Comparison of ENCODE assay signal across 13 mouse cellular contexts in the genomic region with DNA sequence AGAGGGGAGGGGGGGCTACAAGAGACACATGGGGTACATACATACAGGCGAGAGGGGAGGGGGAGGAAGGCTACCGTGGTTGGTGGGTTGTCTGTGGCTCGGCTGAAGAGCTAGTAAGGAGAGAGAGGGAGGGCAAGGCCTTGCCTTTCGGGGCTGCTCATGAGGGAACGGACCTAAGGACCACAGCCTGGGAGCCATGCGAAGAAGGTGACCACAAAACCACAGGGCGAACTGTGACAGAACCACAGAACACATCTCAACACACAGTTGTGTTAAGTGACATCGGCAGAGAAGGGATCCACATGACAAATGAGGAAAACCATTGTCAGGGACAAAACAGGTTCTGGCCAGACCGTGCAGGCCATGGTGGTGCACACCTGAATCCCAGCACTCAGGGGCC. TPM values are rescaled to one million over a fixed set of nuclear protein-coding genes. Genes with fewer than 3 reads are reported as not detected.
DNase-seq lines count a peak whose midpoint lies in the region; ATAC-seq and TF ChIP-seq lines count a peak whose summit lies in the region.
"Had no signal": no experiment of that assay in that cellular context is flagged by ENCODE, and none has a peak within 500 bp of the region (broad histone marks: within the 10 kb centered on the region; RNA-seq: fewer than 3 reads in every experiment).

No protein-coding gene starts in this region.

- H3K36me3 ChIP-seq in hindbrain, embryonic 10.5 days: no peaks in the 10 kb centered on the region; the same call in 1 of the 2 replicates
- no peaks in the 10 kb centered on the region for H3K36me3 ChIP-seq in hindbrain, embryonic 16.5 days (ENCODE audit: control insufficient read depth, insufficient read depth, low read length)
- no peaks in the 10 kb centered on the region for H3K36me3 ChIP-seq in intestine, postnatal 0 days (ENCODE audit: control insufficient read depth, insufficient read depth)
- H3K36me3 ChIP-seq: neural tube, embryonic 12.5 days had no signal

- no peak overlapping the region for H3K4me2 ChIP-seq in hindbrain, embryonic 16.5 days (ENCODE audit: low read length)
- H3K4me2 ChIP-seq in intestine, postnatal 0 days (replicated peaks; ENCODE audit: low read depth): no peak overlapping the region
- H3K4me2 ChIP-seq: neural tube, embryonic 12.5 days had no signal

- no peaks in the 10 kb centered on the region for H3K9me3 ChIP-seq in hindbrain, embryonic 10.5 days
- H3K9me3 ChIP-seq in hindbrain, embryonic 16.5 days (ENCODE audit: control insufficient read depth, low read length): no peaks in the 10 kb centered on the region
- no peaks in the 10 kb centered on the region for H3K9me3 ChIP-seq in intestine, postnatal 0 days (ENCODE audit: control insufficient read depth)
- H3K9me3 ChIP-seq: neural tube, embryonic 12.5 days had no signal

- no peak for ATAC-seq in hindbrain, embryonic 16.5 days
- ATAC-seq in megakaryocyte, adult 5-6 weeks (ENCODE audit: poor library complexity, severe bottlenecking): peak; percentile 48
- no peak for ATAC-seq in intestine, postnatal 0 days
- ATAC-seq: activated CD4-positive, CD25-positive, alpha-beta regulatory T cell, adult 4 months; hindbrain, postnatal 0 days had no signal

- TF ChIP-seq CTCF in bone marrow macrophage, adult 2 months (IDR thresholded peaks at IDR 0.05; ENCODE audit: low read depth, low read length): no peak
- no peak for TF ChIP-seq CTCF in intestine, postnatal 0 days (IDR thresholded peaks at IDR 0.05; ENCODE audit: low read depth)

- H3K27me3 ChIP-seq in hindbrain, embryonic 10.5 days (ENCODE audit: insufficient read depth, poor library complexity, severe bottlenecking): no peaks in the 10 kb centered on the region
- no peaks in the 10 kb centered on the region for H3K27me3 ChIP-seq in hindbrain, embryonic 16.5 days (replicated peaks; ENCODE audit: control insufficient read depth, insufficient read depth, low read length)
- no peaks in the 10 kb centered on the region for H3K27me3 ChIP-seq in intestine, postnatal 0 days (replicated peaks; ENCODE audit: control insufficient read depth, insufficient read depth, low read length)
- H3K27me3 ChIP-seq: neural tube, embryonic 12.5 days had no signal

- H3K9ac ChIP-seq in hindbrain, embryonic 16.5 days (ENCODE audit: low read depth, low read length): no peak overlapping the region
- no peak overlapping the region for H3K9ac ChIP-seq in intestine, postnatal 0 days (ENCODE audit: low read depth, low read length)
- H3K9ac ChIP-seq: neural tube, embryonic 12.5 days had no signal

- H3K4me3 ChIP-seq in hindbrain, embryonic 10.5 days: no peak overlapping the region
- no peak overlapping the region for H3K4me3 ChIP-seq in hindbrain, embryonic 16.5 days (ENCODE audit: low read length)
- no peak overlapping the region for H3K4me3 ChIP-seq in bone marrow macrophage, adult 2 months (ENCODE audit: insufficient read depth, low read length)
- no peak overlapping the region for H3K4me3 ChIP-seq in intestine, postnatal 0 days (ENCODE audit: low read depth, low read length)
- H3K4me3 ChIP-seq: neural tube, embryonic 12.5 days had no signal

- WGBS in hindbrain, embryonic 10.5 days: 84% methylated on average over 9 of the region's 9 CpGs
- WGBS in hindbrain, embryonic 16.5 days: 89% methylated on average over 9 of the region's 9 CpGs
- WGBS in intestine, postnatal 0 days: 80% methylated on average over 9 of the region's 9 CpGs

- TF ChIP-seq POLR2A in bone marrow macrophage, adult 2 months (IDR thresholded peaks at IDR 0.05; ENCODE audit: borderline replicate concordance, low read depth, low read length): no peak

- H3K27ac ChIP-seq in hindbrain, embryonic 10.5 days: peak overlapping the region; percentile 54; the same call in 1 of the 2 replicates
- no peak overlapping the region for H3K27ac ChIP-seq in hindbrain, embryonic 16.5 days (ENCODE audit: low read depth, low read length)
- peak overlapping the region; percentile 33; the same call in 1 of the 2 replicates for H3K27ac ChIP-seq in bone marrow macrophage, adult 2 months (ENCODE audit: insufficient read depth, low read depth, low read length)
- H3K27ac ChIP-seq in intestine, postnatal 0 days (ENCODE audit: low read depth, low read length): no peak overlapping the region
- H3K27ac ChIP-seq: hindbrain, postnatal 0 days; neural tube, embryonic 12.5 days had no signal

- DNase-seq in hindbrain, embryonic 10.5 days (ENCODE audit: low spot score): no peak
- DNase-seq in 416B (ENCODE audit: low read depth): peak; percentile 93
- DNase-seq in thymus, adult 18-20 months: no peak
- DNase-seq in MN1 (ENCODE audit: low spot score): no peak
- DNase-seq: cerebellum, adult 11-12 months; spleen, adult 18-20 months had no signal

- peaks cover 55% of the 10 kb centered on the region for H3K4me1 ChIP-seq in hindbrain, embryonic 10.5 days (replicated peaks)
- peaks cover 4% of the 10 kb centered on the region for H3K4me1 ChIP-seq in hindbrain, embryonic 16.5 days (ENCODE audit: control insufficient read depth, insufficient read depth, low read depth, low read length)
- H3K4me1 ChIP-seq in bone marrow macrophage, adult 2 months (ENCODE audit: control insufficient read depth, insufficient read depth, low read length): peaks cover 25% of the 10 kb centered on the region
- H3K4me1 ChIP-seq in intestine, postnatal 0 days (replicated peaks; ENCODE audit: control insufficient read depth, insufficient read depth, low read length): no peaks in the 10 kb centered on the region

RNA-seq across cellular contexts. Expression of a gene that starts 57.9 kb away (rescaled TPM):
- polyA plus RNA-seq in hindbrain, embryonic 10.5 days (2016; fragmentation: Nextera tagmentation; extraction: Ambion mirVana): 2.7 and 5.2 TPM in 2 replicates
- polyA plus RNA-seq in hindbrain, embryonic 16.5 days (2015; fragmentation: Nextera tagmentation; extraction: Ambion mirVana): 4.4 and 6.1 TPM in 2 replicates
- polyA plus RNA-seq in bone marrow macrophage, adult 2 months (2012; ENCODE audit: insufficient read depth, insufficient read length, missing spikeins): 3.7 and 6.0 TPM in 2 replicates
- 6.4 and 6.8 TPM in 2 replicates for total RNA-seq in megakaryocyte, adult 5-6 weeks (2015)
- total RNA-seq in megakaryocyte, adult 5-6 weeks (2017): 5.2 and 10.8 TPM in 2 replicates
- 4.7 and 6.8 TPM in 2 replicates for polyA plus RNA-seq in intestine, postnatal 0 days (2015; fragmentation: Nextera tagmentation; extraction: Ambion mirVana)

Comparison
In these comparisons a context has a peak if more than half of its experiments do, and no peak if none do; other contexts are left out.
1. H3K27ac ChIP-seq: peak in hindbrain, embryonic 10.5 days (single experiment) and bone marrow macrophage, adult 2 months (single experiment); none in hindbrain, embryonic 16.5 days (single experiment) and intestine, postnatal 0 days (single experiment).